In the genomic region with DNA sequence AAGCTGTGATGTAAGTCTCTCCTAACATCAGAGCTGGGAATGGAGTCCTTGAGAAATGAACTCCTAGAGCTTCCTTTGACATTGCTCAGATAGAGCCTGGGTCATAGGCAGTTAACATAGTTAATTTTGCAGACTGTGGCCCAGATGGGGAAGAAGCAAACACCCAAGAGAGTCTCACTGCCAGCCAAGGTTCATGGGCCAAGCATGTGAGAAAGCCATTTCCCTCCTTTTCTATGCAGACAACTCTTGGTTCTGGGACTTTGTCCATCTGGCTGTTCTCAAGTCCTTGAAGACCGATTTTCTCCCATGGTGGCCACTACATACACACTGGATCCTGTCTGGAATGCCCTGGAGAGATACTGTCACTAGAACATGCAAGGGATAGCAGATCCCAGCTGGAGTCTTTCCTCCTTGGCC, we compare ENCODE assay signal across 9 mouse cellular contexts. TPM values are rescaled to one million over a fixed set of nuclear protein-coding genes. Genes with fewer than 3 reads are reported as not detected.
DNase-seq lines count a peak whose midpoint lies in the region; ATAC-seq and TF ChIP-seq lines count a peak whose summit lies in the region.
"Had no signal": no experiment of that assay in that cellular context is flagged by ENCODE, and none has a peak within 500 bp of the region (broad histone marks: within the 10 kb centered on the region; RNA-seq: fewer than 3 reads in every experiment).

No protein-coding gene starts in this region.

- no peaks in the 10 kb centered on the region for H3K27me3 ChIP-seq in liver, adult 2 months (ENCODE audit: control insufficient read depth, insufficient read depth, low read length)
- H3K27me3 ChIP-seq in liver, embryonic 12.5 days (replicated peaks), result no peaks in the 10 kb centered on the region
- H3K27me3 ChIP-seq in lung, embryonic 15.5 days, result no peaks in the 10 kb centered on the region
- H3K27me3 ChIP-seq in hindbrain, embryonic 11.5 days (ENCODE audit: control insufficient read depth, insufficient read depth, low read length), result no peaks in the 10 kb centered on the region
- H3K27me3 ChIP-seq: midbrain, embryonic 15.5 days had no signal

- WGBS in liver, adult 2 months, result 67% methylated on average over 1 of the region's 1 CpGs
- WGBS in liver, embryonic 12.5 days (ENCODE audit: insufficient replicate concordance), result 57% methylated on average over 1 of the region's 1 CpGs
- WGBS in lung, embryonic 15.5 days, result 50% methylated on average over 1 of the region's 1 CpGs
- WGBS in hindbrain, embryonic 11.5 days, result 82% methylated on average over 1 of the region's 1 CpGs

- no peak for TF ChIP-seq POLR2A in liver, adult 2 months (IDR thresholded peaks at IDR 0.05; ENCODE audit: extremely low read depth, insufficient read depth, low read length)

- H3K79me2 ChIP-seq in liver, adult 2 months (ENCODE audit: control insufficient read depth, insufficient read depth, low read length), result no peaks in the 10 kb centered on the region

- H3K27ac ChIP-seq in liver, adult 2 months (replicated peaks; ENCODE audit: insufficient read depth, low read depth, low read length), result no peak overlapping the region
- H3K27ac ChIP-seq in liver, embryonic 12.5 days, result no peak overlapping the region
- 0 out of 2 replicates have a peak overlapping the region, but pooled peaks have one; percentile 25 for H3K27ac ChIP-seq in lung, embryonic 15.5 days
- no peak overlapping the region for H3K27ac ChIP-seq in hindbrain, embryonic 11.5 days (ENCODE audit: low read depth, low read length)
- H3K27ac ChIP-seq: midbrain, embryonic 15.5 days had no signal

- ATAC-seq in liver, embryonic 12.5 days, result no peak
- peak; percentile 95 for ATAC-seq in lung, embryonic 15.5 days (ENCODE audit: borderline replicate concordance, extremely low read depth, low FRiP score, low TSS enrichment)
- no peak for ATAC-seq in hindbrain, embryonic 11.5 days (ENCODE audit: low FRiP score)
- ATAC-seq: midbrain, embryonic 15.5 days had no signal

- peak; percentile 12 for DNase-seq in liver, adult 2 months (ENCODE audit: extremely low read depth, low read depth, low spot score)
- peak; percentile 13 for DNase-seq in kidney, adult 18-20 months
- DNase-seq in testis, postnatal 14 days (ENCODE audit: low spot score), result peak; percentile 53
- DNase-seq in hindbrain, embryonic 11.5 days (ENCODE audit: low spot score), result no peak
- DNase-seq in embryo, embryonic 10.5 days (ENCODE audit: low spot score), result no peak
- DNase-seq in cerebellum, adult 11 months, result no peak

- H3K36me3 ChIP-seq in liver, adult 2 months (ENCODE audit: control insufficient read depth, insufficient read depth, low read length), result no peaks in the 10 kb centered on the region
- no peaks in the 10 kb centered on the region for H3K36me3 ChIP-seq in liver, embryonic 12.5 days
- no peaks in the 10 kb centered on the region for H3K36me3 ChIP-seq in lung, embryonic 15.5 days
- no peaks in the 10 kb centered on the region for H3K36me3 ChIP-seq in hindbrain, embryonic 11.5 days (ENCODE audit: control insufficient read depth, insufficient read depth, low read length)
- H3K36me3 ChIP-seq: midbrain, embryonic 15.5 days had no signal

- H3K4me1 ChIP-seq in liver, adult 2 months (ENCODE audit: control insufficient read depth, insufficient read depth, low read length), result no peaks in the 10 kb centered on the region
- H3K4me1 ChIP-seq in liver, embryonic 12.5 days, result no peaks in the 10 kb centered on the region
- peaks cover 5% of the 10 kb centered on the region; the same call in 1 of the 2 replicates for H3K4me1 ChIP-seq in lung, embryonic 15.5 days
- no peaks in the 10 kb centered on the region for H3K4me1 ChIP-seq in hindbrain, embryonic 11.5 days (replicated peaks; ENCODE audit: control insufficient read depth, insufficient read depth, low read length)
- H3K4me1 ChIP-seq: midbrain, embryonic 15.5 days had no signal

- H3K4me3 ChIP-seq in liver, adult 2 months (ENCODE audit: insufficient read depth, low read depth, low read length), result no peak overlapping the region
- no peak overlapping the region for H3K4me3 ChIP-seq in liver, embryonic 12.5 days
- no peak overlapping the region for H3K4me3 ChIP-seq in lung, embryonic 15.5 days
- no peak overlapping the region for H3K4me3 ChIP-seq in hindbrain, embryonic 11.5 days (ENCODE audit: low read depth, low read length)
- H3K4me3 ChIP-seq: midbrain, embryonic 15.5 days had no signal

- TF ChIP-seq CTCF in liver, adult 2 months (IDR thresholded peaks at IDR 0.05; ENCODE audit: low read depth, low read length), result no peak

- H3K4me2 ChIP-seq in liver, embryonic 12.5 days, result no peak overlapping the region
- H3K4me2 ChIP-seq in lung, embryonic 15.5 days, result no peak overlapping the region
- H3K4me2 ChIP-seq in hindbrain, embryonic 11.5 days (replicated peaks; ENCODE audit: low read depth, low read length), result no peak overlapping the region
- H3K4me2 ChIP-seq: midbrain, embryonic 15.5 days had no signal

- no peaks in the 10 kb centered on the region for H3K9me3 ChIP-seq in liver, embryonic 12.5 days (replicated peaks)
- no peaks in the 10 kb centered on the region for H3K9me3 ChIP-seq in lung, embryonic 15.5 days
- no peaks in the 10 kb centered on the region for H3K9me3 ChIP-seq in hindbrain, embryonic 11.5 days (ENCODE audit: control insufficient read depth, low read length)
- H3K9me3 ChIP-seq: midbrain, embryonic 15.5 days had no signal

- H3K9ac ChIP-seq in liver, adult 2 months (ENCODE audit: low read depth, low read length), result no peak overlapping the region
- no peak overlapping the region for H3K9ac ChIP-seq in liver, embryonic 12.5 days
- no peak overlapping the region for H3K9ac ChIP-seq in lung, embryonic 15.5 days
- no peak overlapping the region for H3K9ac ChIP-seq in hindbrain, embryonic 11.5 days (ENCODE audit: low read depth, low read length)
- H3K9ac ChIP-seq: midbrain, embryonic 15.5 days had no signal

RNA-seq across cellular contexts. Expression of gene Egflam, which starts 45.6 kb away (rescaled TPM):
- total RNA-seq in liver, adult 2 months (2014; rRNA removed), result 0.20 and 0.28 TPM in 2 replicates
- 0.11 and 0.23 TPM in 2 replicates for polyA plus RNA-seq in liver, adult 2 months (2012; rRNA removed)
- polyA plus RNA-seq in liver, embryonic 12.5 days (2016; fragmentation: Nextera tagmentation; extraction: Ambion mirVana), result 1.4 and 1.7 TPM in 2 replicates
- 23.2 and 26.9 TPM in 2 replicates for polyA plus RNA-seq in lung, embryonic 15.5 days (2015; fragmentation: Nextera tagmentation; extraction: Ambion mirVana)
- 8.4 and 12.5 TPM in 2 replicates for polyA plus RNA-seq in hindbrain, embryonic 11.5 days (2014; fragmentation: Nextera tagmentation; extraction: Ambion mirVana)

Comparison
In these comparisons a context has a peak if more than half of its experiments do, and no peak if none do; other contexts are left out.
1. DNase-seq: peak in liver, adult 2 months (single experiment), kidney, adult 18-20 months (single experiment) and testis, postnatal 14 days (single experiment); none in hindbrain, embryonic 11.5 days (single experiment), embryo, embryonic 10.5 days (single experiment) and cerebellum, adult 11 months (single experiment).